Mouse (Mus musculus): Measurements from ENCODE around the gene Tas2r119.

DNA sequence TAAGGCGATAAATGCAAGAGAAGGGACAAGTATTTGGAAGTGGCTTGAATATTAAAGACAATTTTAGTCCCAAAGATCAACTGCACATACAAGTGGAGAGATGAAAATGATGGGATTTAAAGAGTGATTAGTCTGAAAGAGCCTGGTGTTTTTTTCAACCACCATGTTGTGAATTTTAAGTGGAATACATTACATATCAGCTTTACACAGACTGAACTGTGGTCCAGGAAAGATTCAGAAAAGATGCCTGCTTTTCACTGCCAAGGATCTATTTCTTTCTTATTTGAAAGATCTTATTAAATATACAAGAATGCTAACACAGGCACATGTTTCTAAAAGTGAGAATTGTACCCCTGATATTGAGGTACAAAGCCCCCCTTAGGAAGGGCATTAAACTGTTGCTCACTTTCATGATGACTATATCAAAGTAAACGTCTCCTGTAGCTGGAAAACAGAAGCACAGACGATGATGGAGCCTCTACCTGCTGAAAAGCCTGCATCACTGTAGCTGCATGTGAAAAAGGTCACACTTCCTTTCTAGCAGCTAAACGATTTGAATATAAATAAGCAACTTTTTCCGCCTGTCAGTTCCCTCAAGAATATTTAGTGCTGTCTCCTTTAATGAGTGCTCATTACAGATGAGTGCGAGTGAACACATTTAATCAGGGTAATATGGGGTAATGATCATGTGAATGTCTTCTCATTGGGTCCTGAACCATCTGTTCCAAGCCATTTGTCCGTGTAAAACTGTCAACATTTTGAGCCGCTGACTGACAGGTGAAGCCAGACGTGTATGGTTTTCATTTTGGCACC lies 4.7 kb upstream of the Tas2r119 start:
- TF ChIP-seq CTCF (IDR thresholded peaks at IDR 0.05; ENCODE audit: low read depth) (no peak), EP300 (IDR thresholded peaks at IDR 0.05; ENCODE audit: low read depth) (no peak)

Measured in liver, postnatal 0 days (tissue).